Mouse (Mus musculus) frontal cortex, postnatal 25 days (tissue): ENCODE measurements around the gene Slc24a3.

ENCODE experiments used
- DNase-seq, 2 experiments: peaks; one replicate each; pipeline ENCODE4 v3.0.0; 2022; ENCODE audit warnings: low spot score in 2 of 2

Gene Slc24a3

DNA sequence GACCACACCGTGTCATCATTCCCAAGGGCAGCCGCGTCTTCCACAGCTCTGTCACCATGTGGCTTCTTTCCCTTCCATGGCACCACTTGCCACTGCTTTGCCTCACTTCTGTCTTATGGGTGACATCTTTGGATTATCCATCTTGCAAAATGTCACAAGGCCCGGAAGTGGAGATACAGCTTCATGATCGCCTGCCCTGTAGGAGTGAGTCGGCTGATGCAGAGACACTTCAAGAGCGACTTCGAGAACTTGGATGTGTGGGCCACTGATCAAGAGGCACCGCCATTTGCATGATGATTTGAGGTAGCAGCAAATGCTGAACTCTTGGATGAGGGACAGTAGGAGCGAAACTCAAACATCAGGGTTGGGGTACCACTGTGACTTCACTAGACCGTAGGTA, 46.0 kb downstream of the Slc24a3 start:
- DNase-seq: no peak

DNA sequence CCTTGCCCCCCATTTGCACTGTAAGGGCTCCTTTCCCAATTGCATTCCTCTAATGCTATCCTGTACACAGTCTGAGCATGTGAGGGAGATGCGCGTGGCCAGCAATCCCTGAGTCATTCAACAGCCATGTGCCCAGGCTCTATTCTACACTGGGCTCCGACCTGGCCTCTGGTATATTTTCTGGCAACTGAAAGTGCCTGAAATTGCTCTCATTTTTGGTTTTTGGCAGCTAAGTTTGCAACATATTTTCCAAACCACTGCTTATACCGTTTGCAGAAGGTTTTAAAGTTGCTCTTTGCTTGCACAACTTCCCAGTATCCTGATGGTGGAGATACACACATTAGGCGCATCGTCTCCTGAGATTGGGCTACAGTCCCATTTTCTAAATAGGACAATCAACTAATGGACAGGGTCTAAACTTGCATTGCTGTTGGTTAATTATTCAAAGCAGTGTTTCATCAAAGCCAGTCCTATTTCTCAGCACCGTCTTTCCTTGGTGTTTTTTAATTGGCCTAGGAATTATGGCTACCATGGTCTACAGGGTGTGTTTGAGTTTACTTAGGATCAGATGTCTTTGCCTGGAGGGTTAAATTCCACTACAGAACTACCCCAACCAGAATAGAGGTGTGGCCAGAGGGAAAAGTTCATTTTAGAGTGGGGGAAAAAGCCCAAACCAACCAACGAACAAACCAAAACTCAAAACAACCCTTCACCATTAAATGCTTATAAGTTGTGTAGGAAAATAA, 46.7 kb downstream of the Slc24a3 start:
- DNase-seq: no peak

DNA sequence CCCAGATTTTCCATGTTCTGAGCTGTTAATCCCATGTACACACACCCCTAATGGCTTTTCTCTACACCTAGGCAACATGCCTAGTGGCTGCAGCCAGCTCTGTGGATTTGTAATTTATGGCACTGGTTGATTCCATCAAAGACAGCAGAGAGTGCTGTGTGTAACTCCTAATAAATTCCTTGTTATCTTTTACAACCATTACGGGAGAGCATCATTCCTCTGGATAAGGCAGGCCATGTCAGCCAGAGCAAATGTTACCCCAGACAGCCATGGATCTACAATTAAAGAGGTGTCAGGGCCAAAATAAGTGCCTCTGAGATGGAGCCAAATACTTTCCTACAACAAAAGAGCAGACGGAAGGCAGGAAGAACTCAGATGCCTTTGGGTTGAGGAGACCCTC, 49.0 kb downstream of the Slc24a3 start:
- DNase-seq: no peak

DNA sequence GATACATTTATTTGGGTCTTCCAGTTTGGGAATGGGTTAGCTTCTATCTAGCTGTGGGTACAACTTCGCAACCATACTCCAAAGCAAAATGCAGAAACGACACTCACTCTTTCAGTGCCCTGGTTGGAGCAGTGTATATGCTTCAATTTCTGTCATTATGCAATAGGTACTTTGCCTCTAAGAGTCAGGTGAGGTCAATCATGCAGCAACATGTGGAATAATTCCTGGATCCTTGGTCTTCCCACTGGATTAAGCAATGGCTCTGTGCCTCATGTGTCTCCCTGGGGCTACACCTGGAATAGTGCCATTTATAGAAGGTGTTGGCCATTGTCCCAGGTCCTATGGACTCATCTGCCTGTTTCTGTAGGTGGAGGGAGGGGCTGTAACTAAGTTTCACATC, 49.9 kb downstream of the Slc24a3 start:
- no peak for DNase-seq

DNA sequence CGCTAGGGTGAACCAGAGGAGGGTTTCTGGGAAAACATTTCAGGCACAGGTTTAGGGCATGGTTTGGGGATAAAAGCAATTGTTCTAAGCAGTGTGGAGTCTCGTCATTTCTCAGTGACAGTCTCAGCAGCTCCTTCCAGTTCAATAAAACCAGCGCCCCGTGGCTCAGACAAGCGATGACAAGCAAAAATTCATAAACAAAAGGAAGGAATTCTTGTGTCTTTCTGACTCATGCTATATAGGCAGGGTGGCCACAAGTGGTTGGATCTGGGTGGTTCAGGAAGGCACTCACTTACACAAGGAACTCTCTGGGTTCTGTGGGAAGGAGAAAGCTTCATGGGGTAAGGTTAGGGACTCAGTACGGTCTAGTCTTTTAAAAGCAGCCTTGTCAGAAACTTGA, 51.7 kb downstream of the Slc24a3 start:
- no peak for DNase-seq

DNA sequence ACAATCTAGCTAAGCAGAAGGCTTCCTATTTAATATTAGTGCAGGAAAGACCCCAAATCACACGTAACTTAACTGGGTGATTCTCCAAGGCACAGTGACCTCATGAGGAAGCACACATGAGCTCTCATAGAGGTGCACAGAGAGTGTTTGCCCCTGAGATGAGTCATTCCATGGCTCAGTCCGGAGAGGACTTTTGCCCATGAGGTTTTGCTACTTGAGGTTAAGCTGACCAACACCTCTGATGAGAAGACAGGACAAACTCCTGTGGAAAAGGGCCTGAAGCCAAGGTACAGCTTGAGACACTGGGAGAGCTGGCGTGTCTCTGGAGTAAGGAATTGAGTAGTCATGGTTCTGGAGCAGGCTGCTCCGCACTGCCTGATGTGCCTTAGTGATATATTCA, 56.1 kb downstream of the Slc24a3 start:
- DNase-seq: no peak

DNA sequence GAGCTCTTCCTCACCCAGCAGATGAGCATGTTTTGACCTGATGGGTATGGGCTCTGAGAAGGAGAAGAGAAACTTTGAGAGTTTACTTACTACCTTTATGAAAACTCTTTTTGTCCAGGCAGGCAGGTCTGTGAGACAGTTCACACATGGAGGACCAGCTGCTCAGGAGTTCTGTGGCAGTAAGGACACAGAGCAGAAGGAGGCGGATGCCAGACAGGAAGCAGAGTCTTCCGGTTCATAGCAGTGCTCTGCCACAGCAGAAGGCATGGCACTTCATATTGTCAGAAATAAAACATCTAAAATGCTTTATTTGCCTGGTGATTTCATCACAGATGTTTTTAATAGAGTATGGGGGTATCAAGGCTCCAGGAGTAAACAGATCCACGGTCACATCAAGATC, 58.1 kb downstream of the Slc24a3 start:
- no peak for DNase-seq

DNA sequence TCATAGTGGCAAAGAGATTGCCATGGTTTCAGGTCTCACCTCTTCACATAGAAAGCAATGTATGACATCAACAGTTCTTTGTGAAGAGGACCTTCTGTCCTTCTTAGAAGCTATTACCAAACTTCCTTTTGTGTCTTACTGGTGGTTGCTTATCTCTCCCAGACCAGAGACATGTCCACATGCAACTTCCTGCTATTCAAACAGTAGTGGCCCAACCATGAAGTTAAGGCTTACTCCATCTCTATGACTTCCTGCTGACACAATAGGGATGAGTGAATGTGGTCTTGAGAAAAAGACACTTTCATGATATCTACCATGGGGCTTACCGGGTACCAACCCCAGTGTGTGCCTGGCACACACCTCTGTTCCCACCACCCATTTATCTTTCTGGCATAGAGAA, 58.5 kb downstream of the Slc24a3 start:
- DNase-seq: no peak

DNA sequence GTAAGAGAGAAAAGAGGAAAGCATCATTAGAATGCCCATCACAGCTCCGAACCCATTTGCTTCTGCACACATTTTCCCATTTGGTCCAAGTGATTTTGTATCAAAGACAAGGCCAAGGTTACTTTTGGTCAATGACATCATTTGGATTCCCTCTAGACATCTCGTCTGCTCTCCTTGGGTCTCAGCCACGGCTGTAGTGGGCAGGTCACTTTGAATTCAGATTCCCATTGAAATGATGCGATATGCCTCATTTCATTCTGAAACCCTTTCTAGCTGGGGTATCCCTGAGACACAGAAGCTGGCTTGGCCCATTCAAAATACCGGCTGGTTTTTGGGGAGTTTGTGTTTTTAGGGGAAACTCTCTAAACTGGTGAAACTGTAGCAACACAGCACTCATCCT, 59.8 kb downstream of the Slc24a3 start:
- DNase-seq: no peak

DNA sequence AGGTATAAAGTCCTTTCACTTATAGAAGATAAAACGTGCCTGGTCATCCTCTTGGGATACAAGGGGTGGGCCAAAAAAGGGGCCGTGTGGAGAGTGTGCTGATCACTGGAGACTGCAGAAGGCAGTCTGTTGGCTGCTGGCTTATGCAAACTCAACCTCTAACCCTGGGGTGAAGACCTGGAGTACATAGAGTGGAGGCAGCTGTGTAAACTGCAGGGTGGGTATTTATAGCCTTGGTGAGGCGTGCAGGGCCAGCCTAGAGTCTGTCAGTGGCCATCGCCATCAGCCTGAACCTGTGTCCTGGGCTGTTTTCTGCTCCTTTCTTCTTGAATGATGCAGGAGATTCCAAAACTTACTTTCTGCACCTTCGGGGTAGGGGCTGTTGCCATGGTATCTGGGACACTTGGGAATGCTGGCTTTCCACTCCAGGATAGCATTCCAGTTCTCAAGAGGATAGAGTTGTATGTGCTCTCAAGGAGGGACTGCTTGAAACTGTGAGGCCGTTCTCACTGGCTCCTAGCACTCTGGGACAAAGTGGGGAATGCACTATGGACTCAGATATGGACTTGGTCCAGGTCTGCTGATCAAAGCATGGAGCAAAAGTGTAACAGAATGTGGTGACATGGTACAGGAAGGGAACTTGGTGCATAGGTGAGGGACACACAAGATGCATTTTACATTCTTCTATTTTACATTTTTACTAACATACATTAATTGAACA, 65.4 kb downstream of the Slc24a3 start:
- DNase-seq: no peak

DNA sequence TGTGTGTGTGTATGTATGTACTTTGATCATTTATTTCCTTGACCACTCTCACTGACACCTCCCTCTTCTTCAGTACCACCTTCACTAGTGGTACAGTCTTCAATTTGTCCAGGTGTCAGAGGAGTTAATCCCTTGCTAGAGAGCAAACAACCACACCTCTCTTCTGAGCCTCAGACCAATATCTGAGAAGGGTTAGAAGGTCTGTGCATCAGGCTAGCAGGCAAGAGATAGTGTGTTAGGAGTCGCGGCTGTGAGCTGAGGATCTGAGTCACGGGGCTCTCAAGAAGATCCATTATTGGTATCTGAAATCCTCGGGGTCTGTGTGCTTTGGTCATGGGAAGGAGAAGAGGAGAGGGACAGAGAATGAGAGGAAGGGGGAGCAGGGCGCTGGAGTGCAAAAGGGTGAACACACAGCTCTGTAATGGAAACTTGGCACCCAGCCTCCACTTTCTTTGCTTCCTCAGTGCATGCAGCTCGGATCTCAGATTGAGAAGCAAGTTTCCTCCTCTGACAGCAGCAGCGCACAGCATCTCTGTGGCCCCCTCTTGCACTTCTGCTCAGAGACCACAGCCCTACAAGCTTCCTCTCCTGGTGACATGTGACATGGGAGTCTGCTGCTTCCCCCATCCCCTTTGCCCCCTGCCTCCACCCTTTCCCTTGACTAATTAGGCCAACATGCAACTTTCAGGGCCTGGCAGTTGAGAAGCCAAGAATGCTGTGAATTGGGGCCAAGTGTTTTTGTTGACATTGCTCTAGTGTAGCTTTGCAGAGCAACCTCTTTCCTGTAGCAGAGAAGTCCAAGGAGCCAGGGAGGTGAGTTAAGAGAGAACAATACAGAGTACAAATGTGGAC, 66.2 kb downstream of the Slc24a3 start:
- DNase-seq: peak; percentile 20 to 47

DNA sequence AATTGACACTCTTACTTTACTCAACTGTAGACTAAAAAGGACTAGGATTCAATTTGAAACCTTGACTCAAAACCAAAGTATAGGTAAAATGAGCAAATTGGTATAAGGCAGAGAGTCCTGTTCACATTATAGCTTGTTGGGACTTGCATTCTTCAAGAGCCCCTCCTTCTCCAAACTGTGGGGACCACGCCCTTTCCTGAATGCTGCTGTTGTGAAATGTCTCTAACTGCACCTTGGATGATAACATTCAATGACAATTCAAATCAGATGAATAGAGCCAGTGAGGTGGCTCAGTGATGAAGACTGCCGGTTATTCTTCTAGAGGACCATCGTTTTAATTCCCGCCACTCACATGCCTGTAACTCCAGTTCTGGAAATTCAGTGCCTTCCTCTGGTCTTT, 78.8 kb downstream of the Slc24a3 start:
- no peak for DNase-seq

DNA sequence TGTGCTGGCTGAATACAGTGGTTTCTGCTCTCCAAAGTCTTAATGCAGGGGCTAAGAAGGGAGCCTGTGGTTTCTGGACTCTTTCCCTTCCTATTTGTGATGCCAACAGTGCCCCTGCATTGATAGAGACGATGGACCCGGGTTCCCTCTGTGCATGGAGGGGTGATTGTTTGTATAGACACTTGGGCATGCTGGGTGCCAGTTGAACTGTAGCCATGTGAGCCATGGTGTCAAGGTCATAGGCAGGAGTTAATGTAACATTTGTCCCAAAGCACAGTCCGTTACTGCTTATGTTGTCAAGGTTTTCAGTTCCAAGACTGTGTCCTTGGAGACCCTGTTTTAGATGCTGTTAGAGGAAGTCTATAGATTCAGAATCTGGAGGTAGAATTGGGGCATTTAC, 80.6 kb downstream of the Slc24a3 start:
- no peak for DNase-seq

DNA sequence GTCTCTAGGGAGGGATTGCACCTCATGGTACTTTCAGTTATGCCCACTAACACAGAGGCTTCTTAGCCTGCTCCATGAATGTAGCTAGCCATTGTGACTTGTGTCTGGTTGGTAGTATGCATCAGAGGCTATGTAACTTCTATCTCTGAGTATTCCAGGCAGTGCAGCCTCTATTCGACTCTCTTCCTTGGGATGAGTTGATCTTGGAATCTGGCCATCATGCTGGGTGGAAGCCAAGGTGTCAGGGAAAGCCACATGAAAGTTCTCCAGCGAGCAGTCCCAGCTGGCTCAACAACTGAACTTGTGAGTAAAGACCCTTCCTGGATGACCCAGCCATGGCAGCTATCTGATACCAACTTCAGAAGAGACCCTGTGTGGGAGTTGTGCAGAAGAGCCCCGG, 89.8 kb downstream of the Slc24a3 start:
- no peak for DNase-seq

DNA sequence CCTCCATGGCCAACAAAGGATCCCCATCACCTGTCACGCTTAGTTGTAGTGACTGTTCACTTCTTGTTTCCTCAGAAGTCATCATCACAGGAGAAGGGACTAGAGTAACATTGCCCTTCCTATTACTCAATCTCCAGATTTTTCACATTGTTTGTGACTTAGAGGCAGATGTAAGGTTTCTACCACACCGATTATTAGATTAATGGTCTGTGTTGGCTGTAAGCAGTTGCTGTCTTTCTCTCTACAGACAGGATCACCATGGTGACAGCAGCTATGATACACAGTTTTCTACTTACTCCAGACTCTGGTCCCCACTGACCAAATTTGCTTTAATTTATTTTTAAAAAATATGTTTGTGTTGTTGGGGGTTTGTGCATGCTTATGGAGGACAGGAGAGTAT, 90.3 kb downstream of the Slc24a3 start:
- DNase-seq: no peak

DNA sequence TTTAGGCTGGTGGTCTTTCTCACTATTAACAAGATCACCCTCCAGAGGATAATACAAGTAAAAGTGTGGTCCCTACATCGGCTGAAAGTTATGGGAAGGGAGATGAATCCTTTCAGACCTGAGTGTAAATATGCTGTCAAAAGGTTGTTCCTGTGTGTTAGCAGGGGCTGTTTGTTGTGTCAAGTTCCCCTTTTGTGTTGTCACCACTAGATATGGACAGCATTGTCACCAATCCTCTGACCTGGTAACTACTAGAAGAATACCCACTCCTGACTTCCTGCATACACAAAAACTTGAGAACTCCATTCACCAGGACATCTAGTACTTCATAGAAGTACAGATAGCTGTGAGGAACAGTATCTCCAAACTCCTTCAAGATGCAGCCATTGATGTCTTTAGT, 93.0 kb downstream of the Slc24a3 start:
- DNase-seq: no peak

DNA sequence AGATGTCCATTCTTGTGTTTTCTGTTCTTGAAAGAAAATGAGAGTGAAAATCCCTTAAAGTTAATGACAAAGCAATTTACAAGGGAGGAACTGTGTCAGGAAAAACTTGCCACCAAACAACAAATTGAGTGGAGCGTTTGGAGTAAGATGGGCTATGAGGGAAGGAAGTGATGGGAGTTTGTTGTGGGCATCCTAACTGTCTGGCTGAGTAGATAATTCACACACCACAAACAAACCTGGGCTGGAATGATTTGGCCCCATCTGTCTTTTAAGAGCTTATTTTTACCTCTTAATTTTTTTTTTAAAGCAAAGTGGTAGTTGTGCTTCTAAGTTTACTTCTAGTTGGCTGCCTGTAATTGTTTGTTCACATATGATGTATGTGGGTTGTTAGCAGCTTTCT, 94.6 kb downstream of the Slc24a3 start:
- no peak for DNase-seq

DNA sequence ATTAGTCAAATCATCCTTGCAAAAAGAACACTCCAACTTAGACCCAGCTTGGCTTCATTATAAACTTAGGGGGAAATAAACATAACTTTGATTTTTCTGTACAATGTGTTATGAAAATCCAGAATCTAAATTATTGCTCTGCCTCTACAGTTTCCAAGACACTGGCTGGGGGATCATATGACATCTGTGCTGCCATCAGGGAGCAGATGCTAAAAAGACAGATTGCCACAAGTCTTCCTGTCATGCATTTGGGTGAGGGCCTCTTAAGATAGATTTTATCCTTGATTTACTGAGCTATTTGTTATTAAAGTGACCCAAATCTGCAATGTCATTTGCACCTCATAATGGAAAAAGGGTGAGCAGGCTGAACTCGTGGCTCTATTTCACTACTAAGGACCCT, 99.2 kb downstream of the Slc24a3 start:
- no peak for DNase-seq

DNA sequence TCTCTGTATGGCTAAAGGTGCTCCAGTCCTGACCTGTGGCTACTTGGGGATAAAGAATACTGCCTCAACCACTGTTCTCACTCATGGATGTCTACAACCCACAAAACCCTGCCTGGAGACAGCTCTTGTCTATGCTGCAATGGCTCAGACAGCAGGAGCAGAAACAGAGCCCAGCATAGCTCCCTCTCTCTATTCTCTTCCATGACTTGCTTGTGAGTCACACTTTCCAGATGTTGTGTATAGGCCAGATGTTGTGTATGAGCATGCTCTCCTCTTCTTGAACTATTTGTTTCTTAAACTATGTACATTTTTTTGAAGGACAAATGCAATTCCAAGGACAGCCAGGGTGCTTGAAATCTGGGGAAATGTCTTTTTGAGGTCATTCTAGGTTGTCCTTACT, 101.4 kb downstream of the Slc24a3 start:
- no peak for DNase-seq

DNA sequence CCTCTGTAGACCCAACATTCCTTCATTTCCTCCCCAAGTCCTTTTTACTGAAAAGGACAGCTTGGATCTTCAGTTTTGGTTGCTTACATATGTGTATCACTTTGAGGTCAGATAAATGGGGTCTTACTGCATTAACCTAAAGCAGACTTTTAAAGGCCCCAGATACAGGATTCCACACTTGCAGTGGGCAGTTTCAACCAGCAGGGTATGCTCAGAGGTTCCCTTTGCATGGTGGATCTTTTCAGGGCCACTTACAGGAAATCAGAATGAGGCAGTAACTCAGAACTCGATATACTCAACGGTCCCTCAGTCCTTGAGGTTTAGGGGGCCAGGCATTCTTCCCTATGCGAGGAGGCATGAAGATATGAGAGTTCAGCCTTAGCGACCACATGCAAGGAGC, 101.9 kb downstream of the Slc24a3 start:
- no peak for DNase-seq

DNA sequence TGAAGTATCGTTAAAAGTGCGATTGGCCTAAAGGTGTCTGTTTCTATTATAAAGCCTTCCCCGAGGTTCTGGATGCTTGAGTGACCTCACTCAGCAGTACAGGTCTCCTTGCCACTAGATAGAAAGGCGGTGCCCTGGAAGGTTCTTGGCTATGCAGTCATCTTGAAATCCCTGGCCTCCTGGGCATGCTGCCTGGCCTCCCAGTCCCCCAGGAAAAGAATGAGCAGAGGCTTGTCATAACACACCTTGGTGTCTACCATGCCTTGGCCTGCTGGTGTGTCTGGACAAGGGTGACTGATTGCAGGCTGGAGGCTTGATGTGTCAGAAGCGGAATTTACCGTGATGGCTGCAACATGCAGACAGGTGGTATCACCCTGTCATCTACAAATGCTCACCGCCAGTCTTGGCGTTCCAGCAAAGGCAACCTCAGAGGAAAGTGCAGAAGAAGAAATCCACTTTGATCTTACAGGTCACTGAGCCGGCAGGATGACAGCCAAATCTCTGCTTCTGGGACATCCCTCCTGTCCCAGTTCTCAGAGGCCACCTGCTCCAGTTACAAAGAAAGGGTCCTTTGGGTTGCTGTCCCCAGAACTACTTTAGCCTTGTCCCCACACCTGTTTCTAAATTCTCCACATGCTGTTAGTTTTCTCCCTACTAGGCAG, 106.6 kb downstream of the Slc24a3 start:
- no peak for DNase-seq

DNA sequence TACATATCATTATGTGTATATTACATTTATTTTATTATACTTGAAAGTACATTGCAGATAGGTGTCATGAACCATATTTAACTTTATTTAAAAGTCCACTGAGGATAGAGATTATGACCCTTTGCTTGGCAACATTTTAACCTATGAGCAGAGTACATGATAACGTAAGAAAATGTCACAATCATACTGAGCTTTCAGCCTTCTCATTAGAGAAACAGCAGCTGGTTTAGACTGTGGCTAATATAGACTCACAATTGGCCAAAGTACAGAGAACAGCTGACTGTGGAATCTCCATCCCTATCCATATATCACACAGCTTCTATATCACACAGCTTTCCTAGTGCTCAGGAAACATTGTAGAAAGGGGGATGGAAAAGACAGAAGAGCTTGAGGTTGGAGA, 111.8 kb downstream of the Slc24a3 start:
- DNase-seq: no peak
